Mouse (Mus musculus): ENCODE measurements around the gene Poglut1.
A peak's percentile ranks its signal among the peaks of the same experiment; 100 is the strongest.

Poglut1 gene

DNA sequence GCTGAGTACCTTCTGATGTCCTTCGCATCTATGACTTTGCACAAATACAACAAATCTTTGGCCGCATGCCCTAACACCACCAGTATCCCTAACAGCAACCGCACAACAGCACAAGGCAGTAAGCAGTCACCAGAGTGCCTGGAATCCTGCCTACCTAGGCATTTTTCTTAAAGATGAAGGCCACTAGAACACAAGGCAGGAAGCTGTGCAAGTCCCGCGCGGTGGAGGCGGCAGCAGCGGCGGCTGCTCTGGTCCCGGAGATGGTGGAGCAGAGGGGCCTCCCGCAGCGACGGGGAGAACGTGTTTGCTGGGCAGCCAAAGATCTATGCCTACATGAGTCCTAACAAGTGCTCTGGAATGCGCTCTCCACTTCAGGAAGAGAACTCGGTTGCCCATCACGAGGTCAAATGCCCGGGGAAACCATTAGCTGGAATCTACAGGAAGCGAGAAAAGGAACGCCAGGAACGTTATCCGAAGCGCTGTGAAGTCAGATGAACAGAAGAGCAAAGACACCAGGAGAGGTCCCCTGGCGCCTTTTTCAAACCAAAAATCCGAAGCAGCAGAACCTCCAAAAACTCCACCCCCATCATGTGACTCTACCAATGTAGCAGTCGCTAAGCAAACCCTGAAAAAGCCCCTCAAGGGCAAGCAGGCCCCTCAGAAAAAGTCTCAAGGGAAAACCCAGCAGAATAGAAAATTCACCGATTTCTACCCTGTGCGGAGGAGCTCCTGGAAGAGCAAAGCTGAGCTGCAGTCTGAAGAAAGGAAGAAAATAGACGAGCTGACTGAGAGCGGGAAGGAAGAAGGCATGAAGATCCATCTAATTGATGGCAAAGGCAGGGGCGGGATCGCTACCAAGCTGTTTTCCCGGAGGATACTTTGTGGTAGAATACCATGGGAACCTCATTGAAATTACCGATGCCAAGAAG is 73.5 kb downstream of the Poglut1 start:
- ATAC-seq (ENCODE audit: insufficient number of reproducible peaks, low FRiP score, low TSS enrichment) = peak; percentile 64

GRCm38 (mm10) chr16:38475681-38476311 is 74.3 kb downstream of the Poglut1 start:
- no peak for ATAC-seq (ENCODE audit: insufficient number of reproducible peaks, low FRiP score, low TSS enrichment)

Measured in cerebellum, adult (tissue).